Mouse (Mus musculus) erythroblast, adult 5-6 weeks (primary cell): Measurements from ENCODE around the gene Hspbp1. TPM values are rescaled to one million over a fixed set of nuclear protein-coding genes. Genes with fewer than 3 reads are reported as not detected.

ENCODE experiments used
- ATAC-seq: replicated peaks from 2 replicates; pipeline ENCODE4 v1.8.0; 2016; ENCODE audit warnings: moderate number of reproducible peaks, mild to moderate bottlenecking, moderate TSS enrichment, inconsistent platforms; ENCODE audit not compliant: poor library complexity, low FRiP score, severe bottlenecking
- total RNA-seq, 2 experiments: library from RNA; stranded (forward) in 1 of 2; stranded (reverse) in 1 of 2; fragments of 150-400 nt in 1 of 2; fragments of 200-764, 138-1000 nt in 1 of 2; gene quantifications; 2 replicates each; pipeline versions ENCODE4 v1.2.3 to v1.2.4; 2015 to 2017; ENCODE audit warnings: low replicate concordance in 2 of 2

Hspbp1 gene
- total RNA-seq (2015; ENCODE audit: low replicate concordance) (5.0 and 8.3 TPM in 2 replicates), total RNA-seq (2017; ENCODE audit: low replicate concordance) (3.1 and 9.1 TPM in 2 replicates)

GRCm38 (mm10) chr7:4684632-4685417 lies at the start of gene Hspbp1:
Hspbp1 (minus strand) TSS chr7:4685068.
- ATAC-seq: peak; percentile 96

GRCm38 (mm10) chr7:4732968-4733392 lies 48.1 kb upstream of the Hspbp1 start:
- peak; percentile 88 for ATAC-seq

GRCm38 (mm10) chr7:4731090-4731489 lies 46.2 kb upstream of the Hspbp1 start:
- ATAC-seq: no peak

GRCm38 (mm10) chr7:4725169-4725568 lies 40.3 kb upstream of the Hspbp1 start, which contains the start of gene Tmem150b:
Tmem150b (minus strand) TSS chr7:4725249.
- ATAC-seq: no peak

GRCm38 (mm10) chr7:4724359-4724758 lies 39.5 kb upstream of the Hspbp1 start:
- no peak for ATAC-seq

GRCm38 (mm10) chr7:4723508-4723907 lies 38.6 kb upstream of the Hspbp1 start:
- ATAC-seq: no peak

GRCm38 (mm10) chr7:4719276-4719675 lies 34.4 kb upstream of the Hspbp1 start:
- ATAC-seq: no peak

- no peak for ATAC-seq
These were observed 32.1 kb upstream of the Hspbp1 start for GRCm38 (mm10) chr7:4716955-4717354.

- no peak for ATAC-seq
These were observed 27.7 kb upstream of the Hspbp1 start for GRCm38 (mm10) chr7:4712594-4712993.

GRCm38 (mm10) chr7:4705098-4705497 lies 20.2 kb upstream of the Hspbp1 start:
- 0 out of 2 replicates have a peak, but pooled peaks have one; percentile 18 for ATAC-seq

GRCm38 (mm10) chr7:4703195-4703594 lies 18.3 kb upstream of the Hspbp1 start:
- ATAC-seq: no peak

- ATAC-seq: no peak
These were observed 17.5 kb upstream of the Hspbp1 start for GRCm38 (mm10) chr7:4702334-4702733.

- no peak for ATAC-seq
These were observed 8.1 kb upstream of the Hspbp1 start for GRCm38 (mm10) chr7:4693004-4693403.

GRCm38 (mm10) chr7:4690951-4691653 lies 6.2 kb upstream of the Hspbp1 start:
- ATAC-seq: no peak

- ATAC-seq: no peak
These were observed 5.5 kb upstream of the Hspbp1 start, which contains the start of gene Brsk1 for GRCm38 (mm10) chr7:4690387-4690786. Brsk1 (plus strand) TSS chr7:4690604.

GRCm38 (mm10) chr7:4684203-4684602 lies 665 bp downstream of the Hspbp1 start:
- no peak for ATAC-seq

- no peak for ATAC-seq
These were observed 1.6 kb downstream of the Hspbp1 start for GRCm38 (mm10) chr7:4683307-4683706.

GRCm38 (mm10) chr7:4675200-4675599 lies 9.7 kb downstream of the Hspbp1 start:
- ATAC-seq: no peak

- ATAC-seq: no peak
These were observed 10.6 kb downstream of the Hspbp1 start for GRCm38 (mm10) chr7:4674114-4674731.

- no peak for ATAC-seq
These were observed 12.9 kb downstream of the Hspbp1 start for GRCm38 (mm10) chr7:4671956-4672355.
